Mouse (Mus musculus): ENCODE results near the gene Rfx5. TPM values are rescaled to one million over a fixed set of nuclear protein-coding genes. Genes with fewer than 3 reads are reported as not detected.
"Not testable (repeated sequence)": the region's sequence is repeated elsewhere in the genome, so short reads cannot be mapped to it uniquely, and the experiment has no call there.

Rfx5 gene
- polyA plus RNA-seq, 1 experiment from 2014 or later, result 12.5 TPM

DNA sequence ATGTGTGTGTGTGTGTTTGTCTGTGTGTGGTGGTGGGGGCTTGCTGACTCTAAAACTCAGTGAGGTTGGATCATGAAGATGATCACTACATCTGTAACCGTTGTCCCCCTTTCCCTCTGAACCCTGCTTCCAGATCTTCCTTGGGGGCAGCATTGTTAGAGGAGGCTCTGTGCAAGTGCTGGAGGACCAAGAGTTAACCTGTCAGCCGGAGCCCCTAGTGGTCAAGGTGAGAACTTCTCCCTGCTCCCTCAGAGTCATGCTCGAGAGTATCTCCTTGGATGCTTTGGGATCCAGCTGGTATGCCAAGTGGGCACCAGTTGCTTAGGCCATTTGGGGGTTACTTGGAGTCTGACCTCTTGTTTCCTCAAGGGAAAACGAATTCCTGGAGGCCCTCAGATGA is 10.2 kb upstream of the Rfx5 start:
- not testable (repeated sequence) for H3K9ac ChIP-seq (ENCODE audit: low read depth, low read length); H3K36me3 ChIP-seq (ENCODE audit: control insufficient read depth, insufficient read depth, low read length); DNase-seq (ENCODE audit: low spot score); H3K9me3 ChIP-seq (ENCODE audit: control insufficient read depth, low read length); H3K4me3 ChIP-seq (ENCODE audit: low read depth, low read length); H3K27ac ChIP-seq (replicated peaks; ENCODE audit: low read depth, low read length); H3K4me1 ChIP-seq (ENCODE audit: control insufficient read depth, insufficient read depth, low read length); H3K4me2 ChIP-seq (ENCODE audit: low read depth, low read length); H3K27me3 ChIP-seq (replicated peaks; ENCODE audit: control insufficient read depth, insufficient read depth, low read length)
- 36% methylated on average over 4 of the region's 4 CpGs for WGBS
- ATAC-seq (ENCODE audit: low read depth), result 0 out of 2 replicates have a peak, but pooled peaks have one; percentile 44

- H3K4me1 ChIP-seq (ENCODE audit: control insufficient read depth, insufficient read depth, low read length), result peaks cover 5% of the 10 kb centered on the region; the same call in 1 of the 2 replicates
- no peak for DNase-seq (ENCODE audit: low spot score)
- WGBS, result 69% methylated on average over 3 of the region's 3 CpGs
Measured at GRCm38 (mm10) chr3:94948066-94948614, 5.7 kb upstream of the Rfx5 start.

DNA sequence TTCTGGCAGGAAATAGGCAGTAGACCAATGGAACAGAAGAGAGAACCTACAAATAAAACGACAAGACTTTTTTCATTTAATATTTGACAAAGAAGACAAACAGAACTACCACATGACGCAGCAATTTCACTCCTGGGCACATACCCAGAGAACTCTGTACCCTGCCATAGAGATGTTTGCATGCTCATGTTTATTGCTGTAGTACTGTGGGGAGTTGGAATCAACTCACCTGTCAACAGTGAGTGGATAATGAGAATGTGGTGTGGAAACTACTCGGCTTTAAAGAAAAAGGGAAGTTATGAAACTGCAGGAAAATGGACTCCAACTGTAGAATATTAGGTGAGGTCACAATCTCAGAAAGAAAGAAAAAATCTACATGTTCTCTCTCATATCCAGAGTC is 4.2 kb upstream of the Rfx5 start:
- Histone ChIP-seq H3K9ac (ENCODE audit: low read depth, low read length) (no peak overlapping the region), H3K36me3 (ENCODE audit: control insufficient read depth, insufficient read depth, low read length) (no peaks in the 10 kb centered on the region), H3K27me3 (replicated peaks; ENCODE audit: control insufficient read depth, insufficient read depth, low read length) (no peaks in the 10 kb centered on the region), H3K4me1 (ENCODE audit: control insufficient read depth, insufficient read depth, low read length) (peaks cover 7% of the 10 kb centered on the region; the same call in 1 of the 2 replicates), H3K27ac (replicated peaks; ENCODE audit: low read depth, low read length) (no peak overlapping the region), H3K4me3 (ENCODE audit: low read depth, low read length) (no peak overlapping the region), H3K9me3 (ENCODE audit: control insufficient read depth, low read length) (no peaks in the 10 kb centered on the region), H3K4me2 (ENCODE audit: low read depth, low read length) (no peak overlapping the region)
- ATAC-seq (ENCODE audit: low read depth) (no peak), DNase-seq (ENCODE audit: low spot score) (no peak)
- 81% methylated on average over 3 of the region's 3 CpGs for WGBS

More at GRCm38 (mm10) chr3:94948066-94948614, 5.7 kb upstream of the Rfx5 start:
- H3K27me3 ChIP-seq (replicated peaks; ENCODE audit: control insufficient read depth, insufficient read depth, low read length), result no peaks in the 10 kb centered on the region
- no peak overlapping the region for H3K4me3 ChIP-seq (ENCODE audit: low read depth, low read length)
- no peak for ATAC-seq (ENCODE audit: low read depth)
- H3K27ac ChIP-seq (replicated peaks; ENCODE audit: low read depth, low read length), result no peak overlapping the region
- no peak overlapping the region for H3K9ac ChIP-seq (ENCODE audit: low read depth, low read length)
- no peaks in the 10 kb centered on the region for H3K9me3 ChIP-seq (ENCODE audit: control insufficient read depth, low read length)
- no peaks in the 10 kb centered on the region for H3K36me3 ChIP-seq (ENCODE audit: control insufficient read depth, insufficient read depth, low read length)
- H3K4me2 ChIP-seq (ENCODE audit: low read depth, low read length), result no peak overlapping the region

DNA sequence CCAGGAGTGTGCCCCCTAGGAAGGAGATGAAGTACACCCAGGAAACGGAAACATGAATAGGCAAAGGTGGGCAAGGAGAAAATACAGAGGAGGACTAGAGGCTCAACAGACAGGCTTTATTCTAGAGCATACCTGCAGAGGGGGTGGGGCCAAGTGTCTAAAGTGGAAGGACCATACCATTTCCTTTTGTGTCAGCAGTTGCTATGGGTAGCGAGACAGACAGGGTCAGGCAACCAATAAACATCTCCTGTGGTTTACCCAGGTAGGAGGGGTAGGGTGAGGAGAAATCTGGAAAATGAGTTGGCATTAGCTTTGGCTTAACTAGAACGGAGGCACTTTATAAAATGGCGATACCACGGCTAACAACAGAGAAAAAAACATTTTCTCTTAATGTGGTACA is 1.1 kb upstream of the Rfx5 start:
- peak; percentile 20; the same call in 1 of the 2 replicates for ATAC-seq (ENCODE audit: low read depth)
- DNase-seq (ENCODE audit: low spot score), result peak; percentile 68
- 37% methylated on average over 5 of the region's 5 CpGs for WGBS
- H3K9ac ChIP-seq (ENCODE audit: low read depth, low read length), result no peak overlapping the region; the same call in 1 of the 2 replicates
- peak overlapping the region; percentile 63 for H3K4me2 ChIP-seq (ENCODE audit: low read depth, low read length)
- peak overlapping the region; percentile 54 for H3K4me3 ChIP-seq (ENCODE audit: low read depth, low read length)
- no peaks in the 10 kb centered on the region for H3K27me3 ChIP-seq (replicated peaks; ENCODE audit: control insufficient read depth, insufficient read depth, low read length)
- H3K9me3 ChIP-seq (ENCODE audit: control insufficient read depth, low read length), result no peaks in the 10 kb centered on the region
- H3K27ac ChIP-seq (replicated peaks; ENCODE audit: low read depth, low read length), result peak overlapping the region; percentile 95
- peaks cover 12% of the 10 kb centered on the region for H3K4me1 ChIP-seq (ENCODE audit: control insufficient read depth, insufficient read depth, low read length)
- H3K36me3 ChIP-seq (ENCODE audit: control insufficient read depth, insufficient read depth, low read length), result peaks cover 24% of the 10 kb centered on the region

- WGBS, result 10% methylated on average over 9 of the region's 9 CpGs
- peaks cover 12% of the 10 kb centered on the region for H3K4me1 ChIP-seq (ENCODE audit: control insufficient read depth, insufficient read depth, low read length)
- no peaks in the 10 kb centered on the region for H3K27me3 ChIP-seq (replicated peaks; ENCODE audit: control insufficient read depth, insufficient read depth, low read length)
- no peaks in the 10 kb centered on the region for H3K9me3 ChIP-seq (ENCODE audit: control insufficient read depth, low read length)
- peak overlapping the region; percentile 54 for H3K4me3 ChIP-seq (ENCODE audit: low read depth, low read length)
- DNase-seq (ENCODE audit: low spot score), result no peak
- peaks cover 29% of the 10 kb centered on the region for H3K36me3 ChIP-seq (ENCODE audit: control insufficient read depth, insufficient read depth, low read length)
- peak overlapping the region; percentile 63 for H3K4me2 ChIP-seq (ENCODE audit: low read depth, low read length)
- ATAC-seq (ENCODE audit: low read depth), result peak; percentile 19; the same call in 1 of the 2 replicates
- peak overlapping the region; percentile 95 for H3K27ac ChIP-seq (replicated peaks; ENCODE audit: low read depth, low read length)
- H3K9ac ChIP-seq (ENCODE audit: low read depth, low read length), result peak overlapping the region; percentile 87
Measured at GRCm38 (mm10) chr3:94953384-94953763, 501 bp upstream of the Rfx5 start.

DNA sequence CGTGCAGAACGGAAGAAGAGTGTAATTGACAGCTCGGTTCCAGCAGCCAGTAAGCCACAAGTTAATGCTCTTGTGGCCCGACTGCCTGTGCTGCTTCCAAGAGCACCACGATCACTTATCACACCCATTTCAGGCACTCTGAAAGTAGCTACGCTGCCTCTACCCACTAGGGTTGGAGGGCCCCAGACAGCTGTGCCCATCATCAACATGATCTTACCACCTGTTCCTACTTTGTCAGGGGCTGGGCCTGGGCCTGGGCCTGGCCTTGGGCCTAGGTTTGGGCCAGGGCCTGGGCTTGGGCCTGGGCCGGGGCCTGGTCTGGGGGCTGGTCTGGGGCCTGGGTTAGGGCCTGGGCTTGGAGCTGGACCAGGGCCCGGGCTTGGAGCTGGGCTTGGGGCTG is 4.4 kb downstream of the Rfx5 start:
- H3K4me3 ChIP-seq (ENCODE audit: low read depth, low read length), result no peak overlapping the region

GRCm38 (mm10) chr3:94959871-94960270 is 6.0 kb downstream of the Rfx5 start:
- Histone ChIP-seq H3K4me3 (ENCODE audit: low read depth, low read length) (no peak overlapping the region), H3K9ac (ENCODE audit: low read depth, low read length) (no peak overlapping the region; the same call in 1 of the 2 replicates), H3K4me2 (ENCODE audit: low read depth, low read length) (no peak overlapping the region), H3K36me3 (ENCODE audit: control insufficient read depth, insufficient read depth, low read length) (peaks cover 38% of the 10 kb centered on the region), H3K27me3 (replicated peaks; ENCODE audit: control insufficient read depth, insufficient read depth, low read length) (no peaks in the 10 kb centered on the region), H3K27ac (replicated peaks; ENCODE audit: low read depth, low read length) (no peak overlapping the region), H3K4me1 (ENCODE audit: control insufficient read depth, insufficient read depth, low read length) (peaks cover 4% of the 10 kb centered on the region), H3K9me3 (ENCODE audit: control insufficient read depth, low read length) (no peaks in the 10 kb centered on the region)
- no peak for DNase-seq (ENCODE audit: low spot score)
- 56% methylated on average over 8 of the region's 8 CpGs for WGBS
- no peak for ATAC-seq (ENCODE audit: low read depth)

More for the DNA sequence above, 4.4 kb downstream of the Rfx5 start:
- Histone ChIP-seq H3K36me3 (ENCODE audit: control insufficient read depth, insufficient read depth, low read length) (peaks cover 38% of the 10 kb centered on the region), H3K9ac (ENCODE audit: low read depth, low read length) (no peak overlapping the region), H3K4me2 (ENCODE audit: low read depth, low read length) (no peak overlapping the region), H3K27ac (replicated peaks; ENCODE audit: low read depth, low read length) (no peak overlapping the region), H3K27me3 (replicated peaks; ENCODE audit: control insufficient read depth, insufficient read depth, low read length) (no peaks in the 10 kb centered on the region), H3K9me3 (ENCODE audit: control insufficient read depth, low read length) (no peaks in the 10 kb centered on the region), H3K4me1 (ENCODE audit: control insufficient read depth, insufficient read depth, low read length) (peaks cover 6% of the 10 kb centered on the region)
- DNase-seq (ENCODE audit: low spot score) (peak; percentile 32), ATAC-seq (ENCODE audit: low read depth) (no peak)
- WGBS, result 88% methylated on average over 8 of the region's 8 CpGs

DNA sequence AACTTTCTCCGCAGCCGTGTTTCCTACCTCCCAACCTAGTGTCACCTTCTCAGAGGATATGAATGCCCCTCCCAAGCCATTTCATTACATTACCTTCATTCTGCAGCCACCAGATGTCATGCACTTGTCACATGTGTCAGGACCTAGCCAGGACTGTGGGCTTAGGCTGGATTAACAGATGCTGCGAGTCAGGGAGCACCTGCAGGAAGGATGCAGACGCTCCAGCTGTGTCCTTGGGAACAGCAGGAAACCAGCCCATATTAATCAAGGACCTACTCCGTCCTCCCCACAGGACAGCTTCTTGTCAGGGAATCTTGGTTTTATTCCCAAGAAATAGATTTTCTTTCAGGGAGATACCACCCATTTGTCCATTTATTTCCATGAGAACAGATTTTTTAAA is 6.4 kb downstream of the Rfx5 start:
- H3K36me3 ChIP-seq (ENCODE audit: control insufficient read depth, insufficient read depth, low read length), result peaks cover 38% of the 10 kb centered on the region
- ATAC-seq (ENCODE audit: low read depth) (no peak), DNase-seq (ENCODE audit: low spot score) (no peak)
- no peaks in the 10 kb centered on the region for H3K4me1 ChIP-seq (ENCODE audit: control insufficient read depth, insufficient read depth, low read length)
- no peak overlapping the region for H3K4me2 ChIP-seq (ENCODE audit: low read depth, low read length)
- H3K4me3 ChIP-seq (ENCODE audit: low read depth, low read length), result no peak overlapping the region
- no peaks in the 10 kb centered on the region for H3K27me3 ChIP-seq (replicated peaks; ENCODE audit: control insufficient read depth, insufficient read depth, low read length)
- no peak overlapping the region for H3K27ac ChIP-seq (replicated peaks; ENCODE audit: low read depth, low read length)
- no peaks in the 10 kb centered on the region for H3K9me3 ChIP-seq (ENCODE audit: control insufficient read depth, low read length)
- 44% methylated on average over 5 of the region's 5 CpGs for WGBS
- no peak overlapping the region; the same call in 1 of the 2 replicates for H3K9ac ChIP-seq (ENCODE audit: low read depth, low read length)

GRCm38 (mm10) chr3:94964989-94965388 is 11.1 kb downstream of the Rfx5 start:
- Histone ChIP-seq H3K9me3 (ENCODE audit: control insufficient read depth, low read length) (no peaks in the 10 kb centered on the region), H3K9ac (ENCODE audit: low read depth, low read length) (no peak overlapping the region), H3K4me2 (ENCODE audit: low read depth, low read length) (no peak overlapping the region), H3K4me3 (ENCODE audit: low read depth, low read length) (no peak overlapping the region), H3K27ac (replicated peaks; ENCODE audit: low read depth, low read length) (no peak overlapping the region), H3K36me3 (ENCODE audit: control insufficient read depth, insufficient read depth, low read length) (no peaks in the 10 kb centered on the region), H3K4me1 (ENCODE audit: control insufficient read depth, insufficient read depth, low read length) (no peaks in the 10 kb centered on the region), H3K27me3 (replicated peaks; ENCODE audit: control insufficient read depth, insufficient read depth, low read length) (no peaks in the 10 kb centered on the region)
- DNase-seq (ENCODE audit: low spot score), result no peak
- ATAC-seq (ENCODE audit: low read depth), result no peak
- 90% methylated on average over 1 of the region's 1 CpGs for WGBS
